Mouse (Mus musculus) neutrophil, adult 5-6 weeks (primary cell): Measurements from ENCODE around the gene Cyth3. TPM values are rescaled to one million over a fixed set of nuclear protein-coding genes. Genes with fewer than 3 reads are reported as not detected.
A peak's percentile ranks its signal among the peaks of the same experiment; 100 is the strongest.

Source experiments
- ATAC-seq: fragments of 151-379, 151-347 bp; 2 replicates; pipeline ENCODE4 v1.8.0; 2017; ENCODE audit warnings: mild to moderate bottlenecking, moderate TSS enrichment; ENCODE audit not compliant: insufficient number of reproducible peaks, poor library complexity, low FRiP score, severe bottlenecking; ENCODE audit errors: extremely low read depth
- total RNA-seq: library from RNA; stranded (forward); fragments of 200-1000 nt; gene quantifications from 2 replicates; pipeline ENCODE4 v1.2.3, GENCODE M21; 2017

Cyth3 gene
- total RNA-seq, 1 experiment from 2014 or later, result 11.3 TPM

- no peak for ATAC-seq
Measured at GRCm38 (mm10) chr5:143749630-143750208, 127.5 kb downstream of the Cyth3 start.

- ATAC-seq, result no peak
Measured at GRCm38 (mm10) chr5:143755529-143756141, 133.4 kb downstream of the Cyth3 start.

- ATAC-seq, result peak; percentile 70
Measured at GRCm38 (mm10) chr5:143757755-143758443, 135.7 kb downstream of the Cyth3 start.

- ATAC-seq, result no peak
Measured at GRCm38 (mm10) chr5:143759554-143759953, 137.3 kb downstream of the Cyth3 start.

Other genes with a start within 250 kb of the Cyth3 start
- 25.0 and 26.5 TPM in 2 replicates for gene Kdelr2, start 218.6 kb upstream of the Cyth3 start, total RNA-seq
- gene Daglb, start 157.9 kb upstream of the Cyth3 start, total RNA-seq, result 14.5 and 15.7 TPM in 2 replicates
- 154 and 187 TPM in 2 replicates for gene Rac1, start 94.4 kb upstream of the Cyth3 start, total RNA-seq
- gene Usp42, start 109.8 kb downstream of the Cyth3 start, total RNA-seq, result 27.4 and 27.9 TPM in 2 replicates
- 45.8 and 46.3 TPM in 2 replicates for gene Eif2ak1, start 195.3 kb downstream of the Cyth3 start, total RNA-seq